8 mouse cellular contexts compared by ENCODE assay signal in genomic region chr12:11456213-11456612, GRCm38 (mm10). TPM values are rescaled to one million over a fixed set of nuclear protein-coding genes. Genes with fewer than 3 reads are reported as not detected.
DNase-seq lines count a peak whose midpoint lies in the region; ATAC-seq and TF ChIP-seq lines count a peak whose summit lies in the region.

No protein-coding gene starts in this region.

- peak overlapping the region; percentile 93 for H3K4me2 ChIP-seq in limb, embryonic 15.5 days
- H3K4me2 ChIP-seq in stomach, postnatal 0 days (replicated peaks; ENCODE audit: low read depth), result peak overlapping the region; percentile 92

- H3K4me3 ChIP-seq in megakaryocyte, embryonic 14.5 days (replicated peaks), result peak overlapping the region; percentile 86
- H3K4me3 ChIP-seq in limb, embryonic 15.5 days, result peak overlapping the region; percentile 56
- peak overlapping the region; percentile 48 for H3K4me3 ChIP-seq in stomach, postnatal 0 days (ENCODE audit: low read depth, low read length)

- H3K9me3 ChIP-seq in megakaryocyte, embryonic 14.5 days, result no peaks in the 10 kb centered on the region
- H3K9me3 ChIP-seq in limb, embryonic 15.5 days, result no peaks in the 10 kb centered on the region
- no peaks in the 10 kb centered on the region for H3K9me3 ChIP-seq in stomach, postnatal 0 days (ENCODE audit: control insufficient read depth, low read length)

- no peak overlapping the region for H3K27ac ChIP-seq in limb, embryonic 15.5 days
- H3K27ac ChIP-seq in stomach, postnatal 0 days (replicated peaks), result no peak overlapping the region

- WGBS in limb, embryonic 15.5 days, result 4% methylated on average over 11 of the region's 11 CpGs
- 3% methylated on average over 11 of the region's 11 CpGs for WGBS in stomach, postnatal 0 days

- peaks cover 11% of the 10 kb centered on the region for H3K27me3 ChIP-seq in megakaryocyte, embryonic 14.5 days (replicated peaks)
- no peaks in the 10 kb centered on the region; the same call in 1 of the 2 replicates for H3K27me3 ChIP-seq in limb, embryonic 15.5 days
- no peaks in the 10 kb centered on the region for H3K27me3 ChIP-seq in stomach, postnatal 0 days (ENCODE audit: control insufficient read depth, insufficient read depth, low read length)

- no peaks in the 10 kb centered on the region for H3K36me3 ChIP-seq in megakaryocyte, embryonic 14.5 days (replicated peaks; ENCODE audit: low read length)
- H3K36me3 ChIP-seq in limb, embryonic 15.5 days, result no peaks in the 10 kb centered on the region
- no peaks in the 10 kb centered on the region for H3K36me3 ChIP-seq in stomach, postnatal 0 days (ENCODE audit: control insufficient read depth, insufficient read depth, low read length)

- peaks cover 9% of the 10 kb centered on the region for H3K4me1 ChIP-seq in megakaryocyte, embryonic 14.5 days
- peaks cover 5% of the 10 kb centered on the region; the same call in 1 of the 2 replicates for H3K4me1 ChIP-seq in limb, embryonic 15.5 days
- no peaks in the 10 kb centered on the region for H3K4me1 ChIP-seq in stomach, postnatal 0 days (replicated peaks; ENCODE audit: control insufficient read depth, insufficient read depth)

- peak; percentile 57; the same call in 1 of the 2 replicates for ATAC-seq in cerebellum, adult (ENCODE audit: insufficient number of reproducible peaks, low FRiP score, low TSS enrichment)
- ATAC-seq in megakaryocyte, adult 5-6 weeks (ENCODE audit: poor library complexity, severe bottlenecking), result no peak
- peak; percentile 40; the same call in 1 of the 2 replicates for ATAC-seq in limb, embryonic 15.5 days (ENCODE audit: insufficient number of reproducible peaks, low FRiP score, low TSS enrichment, low read depth)
- peak; percentile 74 for ATAC-seq in stomach, postnatal 0 days (ENCODE audit: low FRiP score, low TSS enrichment)

- no peak for TF ChIP-seq EP300 in stomach, postnatal 0 days (optimal IDR thresholded peaks at IDR 0.05)

- TF ChIP-seq CTCF in stomach, postnatal 0 days (IDR thresholded peaks at IDR 0.05; ENCODE audit: low read depth), result no peak

- DNase-seq in cerebellum, postnatal 25 days, result no peak
- DNase-seq in stomach, postnatal 0 days (ENCODE audit: low spot score), result no peak
- DNase-seq in right cerebral cortex, postnatal 25 days, result no peak
- no peak for DNase-seq in right cerebral cortex, postnatal 14 days

- peak overlapping the region; percentile 55 for H3K9ac ChIP-seq in limb, embryonic 15.5 days
- H3K9ac ChIP-seq in stomach, postnatal 0 days (ENCODE audit: low read length), result peak overlapping the region; percentile 50

RNA-seq across cellular contexts. Expression of gene Rad51ap2, which starts 0.3 kb away (rescaled TPM):
- not detected in 2 replicates for polyA plus RNA-seq in megakaryocyte, embryonic 14.5 days (2012; ENCODE audit: insufficient read depth, low replicate concordance)
- total RNA-seq in megakaryocyte, adult 5-6 weeks (2015), result not detected in 2 replicates
- not detected in 2 replicates for total RNA-seq in megakaryocyte, adult 5-6 weeks (2017)
- polyA plus RNA-seq in limb, embryonic 15.5 days (2015; fragmentation: Nextera tagmentation; extraction: Ambion mirVana), result 0.20 and 0.24 TPM in 2 replicates
- polyA plus RNA-seq in stomach, postnatal 0 days (2015; fragmentation: Nextera tagmentation; extraction: Ambion mirVana), result 0.33 and 0.38 TPM in 2 replicates

RNA-seq across cellular contexts. Expression of gene Vsnl1, which starts 19.8 kb away (rescaled TPM):
- polyA plus RNA-seq in megakaryocyte, embryonic 14.5 days (2012; ENCODE audit: insufficient read depth, low replicate concordance), result not detected in 2 replicates
- not detected in 2 replicates for total RNA-seq in megakaryocyte, adult 5-6 weeks (2015)
- not detected in 2 replicates for total RNA-seq in megakaryocyte, adult 5-6 weeks (2017)
- 1.3 and 1.4 TPM in 2 replicates for polyA plus RNA-seq in limb, embryonic 15.5 days (2015; fragmentation: Nextera tagmentation; extraction: Ambion mirVana)
- 0.65 and 0.72 TPM in 2 replicates for polyA plus RNA-seq in stomach, postnatal 0 days (2015; fragmentation: Nextera tagmentation; extraction: Ambion mirVana)
